Mouse (Mus musculus) C2C12 (cell line): ENCODE measurements around the gene Wdfy3. TPM values are rescaled to one million over a fixed set of nuclear protein-coding genes. Genes with fewer than 3 reads are reported as not detected.

ENCODE experiments used
- H3K27me3 ChIP-seq: one replicate; pipeline ENCODE4 v1.6.1; 2011; ENCODE audit not compliant: control insufficient read depth, insufficient read depth, insufficient read length
- H3K36me3 ChIP-seq: one replicate; pipeline ENCODE4 v1.6.1; 2011; ENCODE audit not compliant: control insufficient read depth, insufficient read depth
- H3K4me3 ChIP-seq: one replicate; pipeline ENCODE4 v1.5.1; 2011; ENCODE audit warnings: mild to moderate bottlenecking, control low read depth; ENCODE audit not compliant: poor library complexity, insufficient read depth, severe bottlenecking
- H3K79me2 ChIP-seq: one replicate; pipeline ENCODE4 v1.6.1; 2011; ENCODE audit not compliant: control insufficient read depth, insufficient read depth
- H3K79me3 ChIP-seq: one replicate; pipeline ENCODE4 v1.6.1; 2011; ENCODE audit warnings: low read depth, control low read depth
- H3ac ChIP-seq: one replicate; pipeline ENCODE3; 2011; ENCODE audit warnings: low read depth; ENCODE audit not compliant: control insufficient read depth, insufficient read length
- CEBPB ChIP-seq: IDR thresholded peaks from one replicate; pipeline ENCODE4 v1.6.1; 2011; ENCODE audit warnings: low read depth, mild to moderate bottlenecking, control low read depth, moderate library complexity
- CTCF ChIP-seq: IDR thresholded peaks from one replicate; pipeline ENCODE4 v1.5.1; 2011; ENCODE audit not compliant: control insufficient read depth, insufficient read depth, insufficient read length
- FOSL1 ChIP-seq: IDR thresholded peaks from one replicate; pipeline ENCODE4 v1.8.0; 2011; ENCODE audit warnings: mild to moderate bottlenecking, low read length; ENCODE audit not compliant: poor library complexity, insufficient read depth, severe bottlenecking
- MAX ChIP-seq: IDR thresholded peaks from one replicate; pipeline ENCODE4 v1.6.1; 2011; ENCODE audit warnings: mild to moderate bottlenecking, control low read depth
- MYOD1 ChIP-seq: IDR thresholded peaks from one replicate; pipeline ENCODE4 v1.6.1; 2011; ENCODE audit warnings: low read depth; ENCODE audit not compliant: control insufficient read depth, insufficient read length
- MYOG ChIP-seq: IDR thresholded peaks from one replicate; pipeline ENCODE4 v1.6.1; 2011; ENCODE audit not compliant: control insufficient read depth, insufficient read length; ENCODE audit errors: extremely low read depth
- USF1 ChIP-seq: IDR thresholded peaks from one replicate; pipeline ENCODE4 v1.6.1; 2011; ENCODE audit warnings: low read depth, mild to moderate bottlenecking, control low read depth, moderate library complexity
- polyA plus RNA-seq: library from polyadenylated mRNA; unstranded; fragments of >200 nt; fragmentation: generic; extraction: Trizol; gene quantifications from one replicate; pipeline ENCODE4 v1.2.1, GENCODE M21; 2012; ENCODE audit warnings: missing spikeins

Wdfy3 gene
- polyA plus RNA-seq, 1 experiment = 10.7 TPM

GRCm38 (mm10) chr5:101945731-101946130 is 124.0 kb downstream of the Wdfy3 start:
- Histone ChIP-seq H3K79me2 (no peaks in the 10 kb centered on the region), H3K36me3 (peaks cover 49% of the 10 kb centered on the region), H3K4me3 (no peak overlapping the region), H3ac (no peak overlapping the region), H3K27me3 (no peaks in the 10 kb centered on the region), H3K79me3 (no peaks in the 10 kb centered on the region)
- TF ChIP-seq MYOG (no peak), FOSL1 (no peak), USF1 (no peak), CTCF (no peak), MYOD1 (no peak), CEBPB (no peak), MAX (no peak)

GRCm38 (mm10) chr5:101937909-101938596 is 131.7 kb downstream of the Wdfy3 start:
- H3K36me3 ChIP-seq = peaks cover 36% of the 10 kb centered on the region
- no peak for TF ChIP-seq FOSL1
- no peak for TF ChIP-seq USF1
- no peak for TF ChIP-seq CTCF
- no peak for TF ChIP-seq CEBPB
- no peak for TF ChIP-seq MYOG
- TF ChIP-seq MYOD1 = no peak
- no peak for TF ChIP-seq MAX
- H3K27me3 ChIP-seq = no peaks in the 10 kb centered on the region
- H3ac ChIP-seq = no peak overlapping the region
- H3K79me2 ChIP-seq = no peaks in the 10 kb centered on the region
- H3K4me3 ChIP-seq = no peak overlapping the region
- H3K79me3 ChIP-seq = no peaks in the 10 kb centered on the region

GRCm38 (mm10) chr5:101937362-101937761 is 132.4 kb downstream of the Wdfy3 start:
- Histone ChIP-seq H3ac (no peak overlapping the region), H3K36me3 (peaks cover 36% of the 10 kb centered on the region), H3K79me3 (no peaks in the 10 kb centered on the region), H3K27me3 (no peaks in the 10 kb centered on the region), H3K79me2 (no peaks in the 10 kb centered on the region), H3K4me3 (no peak overlapping the region)
- TF ChIP-seq CTCF = no peak
- no peak for TF ChIP-seq MAX
- TF ChIP-seq FOSL1 = no peak
- TF ChIP-seq MYOG = no peak
- no peak for TF ChIP-seq USF1
- TF ChIP-seq CEBPB = no peak
- TF ChIP-seq MYOD1 = no peak

- Histone ChIP-seq H3ac (no peak overlapping the region), H3K36me3 (peaks cover 24% of the 10 kb centered on the region)
- TF ChIP-seq MYOG (no peak), FOSL1 (no peak), CEBPB (no peak), MYOD1 (no peak), MAX (no peak), CTCF (no peak), USF1 (no peak)
Observed at GRCm38 (mm10) chr5:101935893-101936292, 133.8 kb downstream of the Wdfy3 start.

GRCm38 (mm10) chr5:101934629-101935028 is 135.1 kb downstream of the Wdfy3 start:
- H3K27me3 ChIP-seq = no peaks in the 10 kb centered on the region
- no peaks in the 10 kb centered on the region for H3K79me3 ChIP-seq
- no peaks in the 10 kb centered on the region for H3K79me2 ChIP-seq
- no peak overlapping the region for H3ac ChIP-seq
- no peak for TF ChIP-seq CEBPB
- TF ChIP-seq MYOG = no peak
- TF ChIP-seq CTCF = no peak
- TF ChIP-seq USF1 = no peak
- TF ChIP-seq MYOD1 = no peak
- no peak for TF ChIP-seq MAX
- TF ChIP-seq FOSL1 = no peak
- H3K4me3 ChIP-seq = no peak overlapping the region
- peaks cover 20% of the 10 kb centered on the region for H3K36me3 ChIP-seq

More at GRCm38 (mm10) chr5:101935893-101936292, 133.8 kb downstream of the Wdfy3 start:
- Histone ChIP-seq H3K79me2 (no peaks in the 10 kb centered on the region), H3K4me3 (no peak overlapping the region), H3K79me3 (no peaks in the 10 kb centered on the region), H3K27me3 (no peaks in the 10 kb centered on the region)
